Mouse (Mus musculus): ENCODE data around the gene Pmepa1. TPM values are rescaled to one million over a fixed set of nuclear protein-coding genes. Genes with fewer than 3 reads are reported as not detected.

The Pmepa1 gene
- polyA plus RNA-seq, 1 experiment from 2014 or later, result 7.3 TPM

- Histone ChIP-seq H3K36me3 (no peaks in the 10 kb centered on the region), H3K4me2 (no peak overlapping the region), H3K27ac (no peak overlapping the region), H3K9ac (no peak overlapping the region), H3K4me1 (no peaks in the 10 kb centered on the region), H3K9me3 (no peaks in the 10 kb centered on the region), H3K27me3 (replicated peaks) (no peaks in the 10 kb centered on the region), H3K4me3 (replicated peaks) (no peak overlapping the region)
- 69% methylated on average over 6 of the region's 6 CpGs for WGBS
- ATAC-seq (ENCODE audit: insufficient read depth, low FRiP score, low read depth), result no peak
Observed at GRCm38 (mm10) chr2:173293042-173293441, 16.7 kb upstream of the Pmepa1 start.

GRCm38 (mm10) chr2:173292551-173292950, 16.2 kb upstream of the Pmepa1 start:
- Histone ChIP-seq H3K9ac (no peak overlapping the region), H3K9me3 (no peaks in the 10 kb centered on the region), H3K27me3 (replicated peaks) (no peaks in the 10 kb centered on the region), H3K4me1 (no peaks in the 10 kb centered on the region), H3K4me2 (no peak overlapping the region), H3K36me3 (no peaks in the 10 kb centered on the region), H3K4me3 (replicated peaks) (no peak overlapping the region), H3K27ac (no peak overlapping the region)
- WGBS, result 95% methylated on average over 2 of the region's 2 CpGs
- ATAC-seq (ENCODE audit: insufficient read depth, low FRiP score, low read depth), result no peak

GRCm38 (mm10) chr2:173290981-173291380, 14.6 kb upstream of the Pmepa1 start:
- Histone ChIP-seq H3K4me2 (no peak overlapping the region), H3K27ac (no peak overlapping the region), H3K36me3 (no peaks in the 10 kb centered on the region), H3K27me3 (replicated peaks) (no peaks in the 10 kb centered on the region), H3K4me3 (replicated peaks) (no peak overlapping the region), H3K4me1 (no peaks in the 10 kb centered on the region), H3K9ac (no peak overlapping the region), H3K9me3 (no peaks in the 10 kb centered on the region)
- no peak for ATAC-seq (ENCODE audit: insufficient read depth, low FRiP score, low read depth)
- WGBS, result 94% methylated on average over 11 of the region's 11 CpGs

GRCm38 (mm10) chr2:173289928-173290327, 13.6 kb upstream of the Pmepa1 start:
- no peaks in the 10 kb centered on the region for H3K27me3 ChIP-seq (replicated peaks)
- H3K4me2 ChIP-seq, result no peak overlapping the region
- no peaks in the 10 kb centered on the region for H3K4me1 ChIP-seq
- no peak overlapping the region for H3K9ac ChIP-seq
- H3K36me3 ChIP-seq, result no peaks in the 10 kb centered on the region
- no peak overlapping the region for H3K4me3 ChIP-seq (replicated peaks)
- H3K9me3 ChIP-seq, result no peaks in the 10 kb centered on the region
- ATAC-seq (ENCODE audit: insufficient read depth, low FRiP score, low read depth), result no peak
- no peak overlapping the region for H3K27ac ChIP-seq
- 65% methylated on average over 3 of the region's 3 CpGs for WGBS

GRCm38 (mm10) chr2:173285816-173286538, 9.6 kb upstream of the Pmepa1 start:
- Histone ChIP-seq H3K4me1 (peaks cover 7% of the 10 kb centered on the region), H3K9me3 (no peaks in the 10 kb centered on the region), H3K27ac (no peak overlapping the region), H3K36me3 (no peaks in the 10 kb centered on the region), H3K4me3 (replicated peaks) (no peak overlapping the region), H3K9ac (no peak overlapping the region), H3K27me3 (replicated peaks) (no peaks in the 10 kb centered on the region), H3K4me2 (no peak overlapping the region)
- ATAC-seq (ENCODE audit: insufficient read depth, low FRiP score, low read depth), result no peak
- 85% methylated on average over 12 of the region's 12 CpGs for WGBS

GRCm38 (mm10) chr2:173284771-173285170, 8.4 kb upstream of the Pmepa1 start:
- Histone ChIP-seq H3K9ac (no peak overlapping the region), H3K4me2 (no peak overlapping the region), H3K36me3 (no peaks in the 10 kb centered on the region), H3K9me3 (no peaks in the 10 kb centered on the region), H3K27ac (no peak overlapping the region), H3K4me1 (peaks cover 7% of the 10 kb centered on the region), H3K4me3 (replicated peaks) (no peak overlapping the region), H3K27me3 (replicated peaks) (no peaks in the 10 kb centered on the region)
- 58% methylated on average over 6 of the region's 6 CpGs for WGBS
- ATAC-seq (ENCODE audit: insufficient read depth, low FRiP score, low read depth), result no peak

GRCm38 (mm10) chr2:173282191-173282590, 5.9 kb upstream of the Pmepa1 start:
- no peaks in the 10 kb centered on the region for H3K9me3 ChIP-seq
- H3K4me1 ChIP-seq, result peaks cover 11% of the 10 kb centered on the region
- ATAC-seq (ENCODE audit: insufficient read depth, low FRiP score, low read depth), result no peak
- 81% methylated on average over 8 of the region's 8 CpGs for WGBS
- no peaks in the 10 kb centered on the region for H3K27me3 ChIP-seq (replicated peaks)
- H3K36me3 ChIP-seq, result no peaks in the 10 kb centered on the region
- H3K9ac ChIP-seq, result no peak overlapping the region
- no peak overlapping the region for H3K4me2 ChIP-seq
- no peak overlapping the region for H3K27ac ChIP-seq
- no peak overlapping the region for H3K4me3 ChIP-seq (replicated peaks)

GRCm38 (mm10) chr2:173281021-173281937, 4.9 kb upstream of the Pmepa1 start:
- Histone ChIP-seq H3K9me3 (no peaks in the 10 kb centered on the region), H3K4me3 (replicated peaks) (no peak overlapping the region), H3K4me1 (peaks cover 11% of the 10 kb centered on the region), H3K9ac (no peak overlapping the region), H3K27ac (no peak overlapping the region), H3K27me3 (replicated peaks) (no peaks in the 10 kb centered on the region), H3K36me3 (no peaks in the 10 kb centered on the region), H3K4me2 (no peak overlapping the region)
- 56% methylated on average over 9 of the region's 9 CpGs for WGBS
- 0 out of 2 replicates have a peak, but pooled peaks have one; percentile 16 for ATAC-seq (ENCODE audit: insufficient read depth, low FRiP score, low read depth)

GRCm38 (mm10) chr2:173278846-173279580, 2.7 kb upstream of the Pmepa1 start:
- Histone ChIP-seq H3K9me3 (no peaks in the 10 kb centered on the region), H3K27ac (no peak overlapping the region), H3K4me1 (peaks cover 20% of the 10 kb centered on the region), H3K4me3 (replicated peaks) (no peak overlapping the region), H3K4me2 (no peak overlapping the region), H3K9ac (no peak overlapping the region), H3K27me3 (replicated peaks) (no peaks in the 10 kb centered on the region), H3K36me3 (no peaks in the 10 kb centered on the region)
- WGBS, result 72% methylated on average over 16 of the region's 16 CpGs
- ATAC-seq (ENCODE audit: insufficient read depth, low FRiP score, low read depth), result no peak

- no peaks in the 10 kb centered on the region for H3K9me3 ChIP-seq
- H3K9ac ChIP-seq, result peak overlapping the region; percentile 57
- WGBS, result 5% methylated on average over 12 of the region's 12 CpGs
- no peaks in the 10 kb centered on the region for H3K27me3 ChIP-seq (replicated peaks)
- no peak for ATAC-seq (ENCODE audit: insufficient read depth, low FRiP score, low read depth)
- peak overlapping the region; percentile 94 for H3K4me3 ChIP-seq (replicated peaks)
- peak overlapping the region; percentile 79 for H3K4me2 ChIP-seq
- peak overlapping the region; percentile 82 for H3K27ac ChIP-seq
- H3K4me1 ChIP-seq, result peaks cover 37% of the 10 kb centered on the region
- H3K36me3 ChIP-seq, result no peaks in the 10 kb centered on the region
Observed at GRCm38 (mm10) chr2:173276859-173277258, 526 bp upstream of the Pmepa1 start.

GRCm38 (mm10) chr2:173275343-173276201, 761 bp downstream of the Pmepa1 start:
- Histone ChIP-seq H3K4me1 (peaks cover 40% of the 10 kb centered on the region), H3K9ac (peak overlapping the region; percentile 97), H3K36me3 (no peaks in the 10 kb centered on the region), H3K9me3 (no peaks in the 10 kb centered on the region), H3K27ac (peak overlapping the region; percentile 84), H3K4me2 (peak overlapping the region; percentile 79), H3K27me3 (replicated peaks) (no peaks in the 10 kb centered on the region), H3K4me3 (replicated peaks) (peak overlapping the region; percentile 94)
- ATAC-seq (ENCODE audit: insufficient read depth, low FRiP score, low read depth), result no peak
- WGBS, result under 1% methylated on average over 92 of the region's 93 CpGs

Measured in stomach, embryonic 15.5 days (tissue).